Mouse (Mus musculus): Measurements from ENCODE around the gene Chchd3.

- TF ChIP-seq CTCF (IDR thresholded peaks at IDR 0.05; ENCODE audit: borderline replicate concordance, extremely low read depth, insufficient read depth, insufficient read length): no peak
- TF ChIP-seq POLR2A (IDR thresholded peaks at IDR 0.05; ENCODE audit: borderline replicate concordance, extremely low read depth, insufficient read depth, insufficient read length, poor library complexity, severe bottlenecking): no peak
Measured at GRCm38 (mm10) chr6:32837165-32837938, 222.7 kb downstream of the Chchd3 start.

All from brain, embryonic 14.5 days (tissue).